23 mouse cellular contexts compared by ENCODE assay signal in the genomic region with DNA sequence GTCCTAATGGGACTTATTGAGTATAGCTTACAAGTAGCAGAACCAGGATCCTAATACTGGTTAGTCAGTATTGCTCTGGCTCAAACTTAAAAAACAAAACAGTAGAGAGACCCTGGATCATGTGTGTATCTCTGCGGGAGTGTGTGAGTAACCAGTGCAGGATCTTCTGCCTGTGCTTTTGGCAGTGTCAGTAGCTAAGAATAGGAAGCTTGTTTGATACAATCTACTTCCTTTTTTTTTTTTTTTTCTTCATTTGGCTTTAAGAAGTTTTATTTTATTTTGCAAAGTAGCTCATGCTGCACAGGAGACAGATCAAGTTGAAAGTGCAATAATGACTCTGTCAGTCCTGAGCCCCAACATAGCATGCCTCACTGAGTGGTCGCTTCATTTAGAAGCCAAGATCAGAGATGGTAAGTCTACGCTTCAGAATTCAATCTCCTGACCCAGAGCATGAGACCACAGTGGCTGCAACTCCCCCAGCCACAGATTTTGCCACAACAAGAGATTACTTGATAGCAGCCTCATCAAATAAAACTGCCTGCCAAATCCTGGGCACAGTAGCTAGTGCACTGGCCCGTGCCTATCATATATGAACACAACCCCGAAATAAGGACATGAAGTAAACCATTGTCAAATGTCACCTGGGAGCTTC.
DNase-seq lines count a peak whose midpoint lies in the region; ATAC-seq and TF ChIP-seq lines count a peak whose summit lies in the region.
"Had no signal": no experiment of that assay in that cellular context is flagged by ENCODE, and none has a peak within 500 bp of the region (broad histone marks: within the 10 kb centered on the region; RNA-seq: fewer than 3 reads in every experiment).

No protein-coding gene starts in this region.

- TF ChIP-seq RAD21 in CH12.LX (IDR thresholded peaks at IDR 0.05; ENCODE audit: low read depth, low read length): no peak

- dilution Hi-C loops in CH12.LX (cut with MboI; ENCODE audit: extremely low pct_ligation_motif_present, extremely low pct_unique_long_range_greater_than_20kb, low sequenced_read_pairs): no loop called here

- in situ Hi-C loops in CH12.LX (cut with MboI; ENCODE audit: low pct_ligation_motif_present, low pct_unique_long_range_greater_than_20kb, low sequenced_read_pairs): no loop called here

- TF ChIP-seq EP300 in CH12.LX (IDR thresholded peaks at IDR 0.05; ENCODE audit: low read length): no peak

- H3K27me3 ChIP-seq in CH12.LX (replicated peaks): no peaks in the 10 kb centered on the region
- H3K27me3 ChIP-seq: embryonic facial prominence, embryonic 13.5 days; forebrain, embryonic 12.5 days; forebrain, embryonic 15.5 days had no signal

- H3K36me3 ChIP-seq in CH12.LX (replicated peaks in 1 of 2; ENCODE audit: control insufficient read depth in 1 of 2, insufficient read depth in 1 of 2, low read length in 1 of 2): no peaks in the 10 kb centered on the region
- H3K36me3 ChIP-seq: embryonic facial prominence, embryonic 10.5 days; embryonic facial prominence, embryonic 13.5 days; forebrain, embryonic 12.5 days; forebrain, embryonic 15.5 days; G1E had no signal

- no peaks in the 10 kb centered on the region for H3K79me2 ChIP-seq in CH12.LX (replicated peaks; ENCODE audit: control insufficient read depth, extremely low read depth, insufficient read depth, poor library complexity, severe bottlenecking)

- H3K27ac ChIP-seq in CH12.LX (ENCODE audit: insufficient read depth, low read depth): no peak overlapping the region
- H3K27ac ChIP-seq in bone marrow macrophage, adult 2 months (ENCODE audit: insufficient read depth, low read depth, low read length): peak overlapping the region; percentile 92
- H3K27ac ChIP-seq: embryonic facial prominence, embryonic 10.5 days; embryonic facial prominence, embryonic 13.5 days; forebrain, embryonic 12.5 days; forebrain, embryonic 15.5 days; hindbrain, embryonic 14.5 days; hindbrain, postnatal 0 days had no signal

- no peak overlapping the region for H3K4me3 ChIP-seq in CH12.LX (replicated peaks in 1 of 3; ENCODE audit: low read depth in 2 of 3, low read length in 2 of 3, poor library complexity in 1 of 3)
- H3K4me3 ChIP-seq in bone marrow macrophage, adult 2 months (ENCODE audit: insufficient read depth, low read length): no peak overlapping the region
- H3K4me3 ChIP-seq: embryonic facial prominence, embryonic 10.5 days; embryonic facial prominence, embryonic 13.5 days; erythroblast, embryonic 14.5 days; forebrain, embryonic 12.5 days; forebrain, embryonic 15.5 days had no signal

- no peaks in the 10 kb centered on the region for H3K9me3 ChIP-seq in CH12.LX (replicated peaks; ENCODE audit: low read length)
- H3K9me3 ChIP-seq: embryonic facial prominence, embryonic 10.5 days; embryonic facial prominence, embryonic 13.5 days; forebrain, embryonic 12.5 days; forebrain, embryonic 15.5 days; G1E had no signal

- no peak overlapping the region for H3K4me2 ChIP-seq in CH12.LX (ENCODE audit: insufficient read depth, low read depth, poor library complexity, severe bottlenecking)
- H3K4me2 ChIP-seq: embryonic facial prominence, embryonic 13.5 days; forebrain, embryonic 12.5 days; forebrain, embryonic 15.5 days; heart, embryonic 11.5 days; hindbrain, embryonic 14.5 days had no signal

- no peak overlapping the region for H3K9ac ChIP-seq in CH12.LX (ENCODE audit: insufficient read depth, low read depth)
- H3K9ac ChIP-seq: embryonic facial prominence, embryonic 13.5 days; forebrain, embryonic 12.5 days; forebrain, embryonic 15.5 days; hindbrain, embryonic 14.5 days had no signal

- ATAC-seq in granulocyte monocyte progenitor cell, adult 5-6 weeks (replicated peaks; ENCODE audit: poor library complexity, severe bottlenecking): peak; percentile 78
- ATAC-seq in megakaryocyte, adult 5-6 weeks (ENCODE audit: poor library complexity, severe bottlenecking): peak; percentile 79
- ATAC-seq: forebrain, embryonic 15.5 days; hindbrain, postnatal 0 days; inflammation-experienced regulatory T-cells, adult 6 months had no signal

- TF ChIP-seq POLR2A in CH12.LX (IDR thresholded peaks at IDR 0.05; ENCODE audit: low read depth, low read length): no peak
- TF ChIP-seq POLR2A in bone marrow macrophage, adult 2 months (IDR thresholded peaks at IDR 0.05; ENCODE audit: borderline replicate concordance, low read depth, low read length): no peak

- H3K4me1 ChIP-seq in CH12.LX (ENCODE audit: control insufficient read depth in 1 of 2, insufficient read depth in 2 of 2): peaks cover 0 to 12% of the 10 kb centered on the region in 2 experiments; a peak in 2 of 4 replicates
- H3K4me1 ChIP-seq in bone marrow macrophage, adult 2 months (ENCODE audit: control insufficient read depth, insufficient read depth, low read length): peaks cover 18% of the 10 kb centered on the region
- H3K4me1 ChIP-seq: embryonic facial prominence, embryonic 10.5 days; embryonic facial prominence, embryonic 13.5 days; forebrain, embryonic 12.5 days; forebrain, embryonic 15.5 days had no signal

- DNase-seq in CH12.LX (ENCODE audit: extremely low read depth): no peak
- no peak for DNase-seq in gastrocnemius, adult 18-20 months (ENCODE audit: low spot score)
- DNase-seq in embryo, embryonic 10 days (ENCODE audit: low spot score): no peak
- DNase-seq in spleen, adult 18-20 months: no peak
- DNase-seq in right cerebral cortex, postnatal 25 days: no peak
- DNase-seq: adrenal gland, adult 2 months; cerebellum, adult 18-20 months; cerebellum, adult 9-10 months; gastrocnemius, postnatal 10 days; gastrocnemius, postnatal 36 days had no signal

- no peak for TF ChIP-seq CTCF in CH12.LX (conservative IDR thresholded peaks at IDR 0.05 in 1 of 2, IDR thresholded peaks at IDR 0.05 in 1 of 2; ENCODE audit: low read depth in 2 of 2, low read length in 2 of 2)
- TF ChIP-seq CTCF in bone marrow macrophage, adult 2 months (IDR thresholded peaks at IDR 0.05; ENCODE audit: low read depth, low read length): no peak

TF ChIP-seq in CH12.LX, 34 proteins besides CTCF, POLR2A, EP300 and RAD21:
- TF ChIP-seq USF2 (conservative IDR thresholded peaks at IDR 0.05; ENCODE audit: low read depth, low read length): no peak
- TF ChIP-seq ZNF384 (IDR thresholded peaks at IDR 0.05; ENCODE audit: low read depth, low read length): peak; percentile 12; the same call in 1 of the 2 replicates
- no peak for TF ChIP-seq NRF1 (IDR thresholded peaks at IDR 0.05; ENCODE audit: low read depth, low read length)
- TF ChIP-seq MAFK (IDR thresholded peaks at IDR 0.05; ENCODE audit: insufficient replicate concordance, low read length): no peak
- no peak for TF ChIP-seq SIN3A (IDR thresholded peaks at IDR 0.05; ENCODE audit: low read length)
- TF ChIP-seq MEF2A (IDR thresholded peaks at IDR 0.05; ENCODE audit: borderline replicate concordance, low read depth, low read length): no peak
- TF ChIP-seq HCFC1 (IDR thresholded peaks at IDR 0.05; ENCODE audit: low read depth, low read length): no peak
- no peak for TF ChIP-seq ZMIZ1 (IDR thresholded peaks at IDR 0.05; ENCODE audit: low read depth, low read length)
